Mouse (Mus musculus) heart, adult 2 months (tissue): ENCODE measurements around the gene Ccdc92b.

Source experiments
- CTCF ChIP-seq: fragments of 200-600 bp; IDR thresholded peaks from 2 replicates; pipeline ENCODE4 v1.8.1; 2022; ENCODE audit warnings: antibody characterized with exemption, mild to moderate bottlenecking, moderate library complexity
- EP300 ChIP-seq: fragments of 200-500 bp; IDR thresholded peaks from 2 replicates; pipeline ENCODE4 v1.6.1; 2011; ENCODE audit warnings: low read depth, low read length, control low read depth; ENCODE audit not compliant: insufficient read depth
- POLR2A ChIP-seq: fragments of 200-500 bp; IDR thresholded peaks from 2 replicates; pipeline ENCODE4 v1.6.1; 2011; ENCODE audit warnings: mild to moderate bottlenecking, low read depth, low read length, control low read depth; ENCODE audit not compliant: insufficient read depth

- TF ChIP-seq EP300 (no peak), POLR2A (no peak), CTCF (no peak)
These were observed 8.7 kb upstream of the Ccdc92b start, which contains the start of gene Rap1gap2 for GRCm38 (mm10) chr11:74610545-74611176.
